Mouse (Mus musculus): ENCODE data around the gene Gfral.

Gfral gene

GRCm38 (mm10) chr9:76213557-76213956 is at the start of gene Gfral:
Gfral (minus strand) TSS chr9:76213657.
- 86% methylated on average over 2 of the region's 2 CpGs for WGBS

- WGBS = 84% methylated on average over 5 of the region's 5 CpGs
Observed at GRCm38 (mm10) chr9:76257731-76258130, 44.3 kb upstream of the Gfral start.

GRCm38 (mm10) chr9:76252544-76252943 is 39.1 kb upstream of the Gfral start:
- 74% methylated on average over 7 of the region's 7 CpGs for WGBS

GRCm38 (mm10) chr9:76252109-76252508 is 38.7 kb upstream of the Gfral start:
- WGBS = 96% methylated on average over 4 of the region's 4 CpGs

GRCm38 (mm10) chr9:76242322-76242721 is 28.9 kb upstream of the Gfral start:
- WGBS = 63% methylated on average over 1 of the region's 1 CpGs

GRCm38 (mm10) chr9:76237946-76238345 is 24.5 kb upstream of the Gfral start:
- WGBS = 80% methylated on average over 5 of the region's 5 CpGs

- 59% methylated on average over 12 of the region's 12 CpGs for WGBS
Observed at GRCm38 (mm10) chr9:76237243-76237642, 23.8 kb upstream of the Gfral start.

- WGBS = under 1% methylated on average over 7 of the region's 7 CpGs
Observed at GRCm38 (mm10) chr9:76236626-76237025, 23.2 kb upstream of the Gfral start.

- 9% methylated on average over 14 of the region's 14 CpGs for WGBS
Observed at GRCm38 (mm10) chr9:76235945-76236503, 22.6 kb upstream of the Gfral start.

GRCm38 (mm10) chr9:76234899-76235298 is 21.4 kb upstream of the Gfral start:
- WGBS = 72% methylated on average over 7 of the region's 7 CpGs

GRCm38 (mm10) chr9:76230400-76230799 is 16.9 kb upstream of the Gfral start:
- 50% methylated on average over 11 of the region's 11 CpGs for WGBS

- 44% methylated on average over 4 of the region's 4 CpGs for WGBS
Observed at GRCm38 (mm10) chr9:76217178-76217975, 3.9 kb upstream of the Gfral start.

GRCm38 (mm10) chr9:76214678-76215077 is 1.2 kb upstream of the Gfral start:
- 52% methylated on average over 4 of the region's 4 CpGs for WGBS

GRCm38 (mm10) chr9:76196917-76197316 is 16.5 kb downstream of the Gfral start:
- 49% methylated on average over 4 of the region's 4 CpGs for WGBS

- 42% methylated on average over 5 of the region's 5 CpGs for WGBS
Observed at GRCm38 (mm10) chr9:76172686-76173295, 40.7 kb downstream of the Gfral start.

- WGBS = 57% methylated on average over 3 of the region's 3 CpGs
Observed at GRCm38 (mm10) chr9:76168355-76168754, 45.1 kb downstream of the Gfral start.

- WGBS = 52% methylated on average over 8 of the region's 8 CpGs
Observed at GRCm38 (mm10) chr9:76162446-76162845, 51.0 kb downstream of the Gfral start.

- WGBS = 64% methylated on average over 3 of the region's 3 CpGs
Observed at GRCm38 (mm10) chr9:76145593-76145992, 67.9 kb downstream of the Gfral start.

GRCm38 (mm10) chr9:76138378-76139109 is 74.9 kb downstream of the Gfral start:
- 56% methylated on average over 3 of the region's 3 CpGs for WGBS

- 84% methylated on average over 6 of the region's 6 CpGs for WGBS
Observed at GRCm38 (mm10) chr9:76134042-76134441, 79.4 kb downstream of the Gfral start.

- 32% methylated on average over 1 of the region's 1 CpGs for WGBS
Observed at GRCm38 (mm10) chr9:76129353-76129752, 84.1 kb downstream of the Gfral start.

GRCm38 (mm10) chr9:76124249-76124648 is 89.2 kb downstream of the Gfral start:
- 67% methylated on average over 4 of the region's 4 CpGs for WGBS
